Mouse (Mus musculus) heart, embryonic 13.5 days (tissue): ENCODE data around the gene Zfp219. TPM values are rescaled to one million over a fixed set of nuclear protein-coding genes. Genes with fewer than 3 reads are reported as not detected.

ENCODE experiments used
- ATAC-seq: fragments of 200-750 bp; cut with Nextera tagmentation; 2 replicates; pipeline ENCODE4 v1.8.0; 2017; ENCODE audit warnings: moderate TSS enrichment; ENCODE audit not compliant: insufficient number of reproducible peaks, low FRiP score, low TSS enrichment; ENCODE audit errors: extremely low read depth
- H3K27ac ChIP-seq: fragments of 300-500 bp; sonication (generic); replicated peaks from 2 replicates; pipeline ENCODE4 v1.5.1; 2015; ENCODE audit warnings: moderate library complexity, mild to moderate bottlenecking, inconsistent platforms
- H3K27me3 ChIP-seq: fragments of 300-500 bp; sonication (generic); replicated peaks from 2 replicates; pipeline ENCODE4 v1.6.1; 2015; ENCODE audit warnings: mild to moderate bottlenecking, inconsistent platforms
- H3K36me3 ChIP-seq: fragments of 300-500 bp; sonication (generic); 2 replicates; pipeline ENCODE4 v1.6.1; 2015; ENCODE audit warnings: mild to moderate bottlenecking, inconsistent platforms
- H3K4me1 ChIP-seq: fragments of 300-500 bp; sonication (generic); 2 replicates; pipeline ENCODE4 v1.6.1; 2015; ENCODE audit warnings: inconsistent platforms
- H3K4me2 ChIP-seq: fragments of 300-500 bp; sonication (generic); 2 replicates; pipeline ENCODE4 v1.6.1; 2015; ENCODE audit warnings: inconsistent platforms, mild to moderate bottlenecking, moderate library complexity
- H3K4me3 ChIP-seq: fragments of 300-500 bp; sonication (generic); 2 replicates; pipeline ENCODE4 v1.5.1; 2015; ENCODE audit warnings: moderate library complexity, mild to moderate bottlenecking, inconsistent platforms
- H3K9ac ChIP-seq: fragments of 300-500 bp; sonication (generic); 2 replicates; pipeline ENCODE4 v1.6.1; 2015; ENCODE audit warnings: inconsistent platforms, mild to moderate bottlenecking, moderate library complexity
- H3K9me3 ChIP-seq: fragments of 300-500 bp; sonication (generic); 2 replicates; pipeline ENCODE4 v1.6.1; 2016; ENCODE audit warnings: inconsistent platforms
- whole genome bisulfite sequencing: fragments of 180-500 bp; shearing (Covaris S2); methylation state at CpG from one replicate; pipeline ENCODE4 v1.1.7; 2015; ENCODE audit warnings: mixed read lengths; 5-methylcytosine and 5-hydroxymethylcytosine counted together
- polyA plus RNA-seq: library from polyadenylated mRNA; unstranded; fragments of >200 nt; fragmentation: Nextera tagmentation; extraction: Ambion mirVana; gene quantifications from 2 replicates; pipeline ENCODE4 v1.2.1, GENCODE M21; 2015

The Zfp219 gene
- polyA plus RNA-seq, 1 experiment from 2014 or later = 14.5 TPM

DNA sequence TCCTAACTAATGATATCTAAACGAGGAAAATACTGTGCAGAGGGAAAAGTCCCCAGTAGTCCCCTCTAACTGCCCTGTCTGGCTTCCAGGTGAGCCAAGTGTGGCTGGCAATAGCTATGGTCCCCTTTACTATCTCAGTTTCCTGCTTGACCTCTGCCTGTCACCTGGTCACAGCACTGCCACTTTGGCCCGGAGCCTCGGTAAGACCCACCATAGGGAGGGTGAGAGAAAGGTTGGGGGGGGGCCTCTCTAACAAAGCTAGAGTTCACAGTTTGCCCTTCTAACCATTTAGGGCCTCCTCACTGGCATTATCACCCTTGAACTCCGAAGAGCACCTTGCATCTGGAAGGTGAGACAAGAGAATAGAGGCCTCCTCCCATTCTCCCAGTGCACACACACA, 2.9 kb downstream of the Zfp219 start:
- Histone ChIP-seq H3K27me3 (no peaks in the 10 kb centered on the region), H3K27ac (no peak overlapping the region), H3K9ac (no peak overlapping the region), H3K36me3 (no peaks in the 10 kb centered on the region), H3K4me1 (peaks cover 69% of the 10 kb centered on the region), H3K4me3 (no peak overlapping the region), H3K9me3 (no peaks in the 10 kb centered on the region), H3K4me2 (no peak overlapping the region)
- WGBS = 59% methylated on average over 4 of the region's 4 CpGs
- ATAC-seq = no peak

DNA sequence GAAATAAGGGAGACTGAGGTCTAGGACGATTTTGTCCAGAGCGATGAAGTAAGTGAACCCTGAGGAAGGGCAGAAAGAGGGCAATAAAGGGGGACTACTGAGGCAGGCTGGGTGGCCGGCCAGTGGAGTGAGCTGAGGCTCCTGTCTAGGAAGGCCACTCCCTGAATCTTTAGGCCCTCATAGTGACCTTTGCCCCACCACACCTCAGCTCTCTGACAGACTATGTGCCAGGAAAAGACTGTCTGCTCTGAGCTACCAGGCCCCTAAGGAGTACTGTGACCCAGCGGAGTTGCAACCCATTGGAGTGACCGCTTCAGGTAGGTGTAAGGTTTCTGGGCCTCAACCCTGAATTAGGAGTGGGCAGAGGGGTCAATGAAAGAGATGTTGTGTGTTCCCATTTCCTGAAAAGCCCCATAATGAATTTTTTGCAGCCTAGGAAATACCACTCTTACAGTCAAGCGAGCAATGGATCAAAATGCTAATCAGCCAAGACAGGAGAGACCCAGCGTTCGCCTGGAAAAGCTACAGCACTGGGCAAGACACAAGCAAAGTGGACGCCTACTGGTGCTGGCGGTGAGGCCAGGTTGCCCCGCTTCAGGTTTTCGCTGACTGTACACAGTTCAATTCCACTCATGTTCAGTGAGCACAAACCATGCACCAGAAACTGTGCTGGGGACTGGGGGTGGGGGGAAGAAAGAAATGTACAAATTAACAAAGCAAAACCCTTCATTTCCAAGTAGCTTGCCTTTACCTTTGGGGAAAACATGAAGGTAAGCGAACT, 3.7 kb downstream of the Zfp219 start:
- Histone ChIP-seq H3K9me3 (no peaks in the 10 kb centered on the region), H3K36me3 (no peaks in the 10 kb centered on the region), H3K4me2 (no peak overlapping the region), H3K27ac (no peak overlapping the region), H3K4me1 (peaks cover 69% of the 10 kb centered on the region), H3K27me3 (no peaks in the 10 kb centered on the region), H3K4me3 (no peak overlapping the region), H3K9ac (no peak overlapping the region)
- no peak for ATAC-seq
- 87% methylated on average over 13 of the region's 13 CpGs for WGBS

DNA sequence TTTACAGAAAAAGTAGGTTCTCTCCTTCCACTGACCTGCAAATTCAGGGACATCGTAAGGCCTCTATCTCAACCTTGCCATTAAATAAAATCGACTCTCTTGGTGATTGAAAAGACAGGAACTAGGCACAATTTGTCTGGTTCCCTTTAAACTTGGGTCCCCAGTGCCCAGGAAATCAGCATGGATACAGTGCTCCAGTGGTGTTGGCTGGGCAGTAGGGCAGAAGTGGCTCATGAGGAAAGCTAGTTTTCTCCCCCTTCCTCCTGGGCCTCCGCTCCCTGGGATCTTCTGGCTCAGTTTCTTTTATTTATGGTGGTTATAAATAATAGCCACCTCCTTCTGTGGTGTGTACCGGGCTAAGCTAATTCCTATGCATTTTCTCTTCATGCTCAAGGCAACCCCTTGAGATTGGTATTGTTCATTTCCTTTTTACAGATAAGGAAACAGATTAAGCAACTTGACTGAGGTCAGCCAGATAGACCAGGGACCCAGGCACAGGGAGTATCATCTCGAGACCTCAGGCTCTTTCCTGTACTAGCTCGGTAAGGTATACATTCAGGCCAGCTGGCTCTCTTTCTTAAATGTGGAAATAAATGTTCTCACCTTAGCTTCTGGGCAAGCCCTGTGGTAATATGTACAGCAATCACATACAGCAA, 5.0 kb downstream of the Zfp219 start, which contains the start of gene Tmem253:
TSS of gene Tmem253 (plus strand) at position 214 of the 656 bp plus-strand sequence.
- Histone ChIP-seq H3K4me1 (peaks cover 69% of the 10 kb centered on the region), H3K36me3 (no peaks in the 10 kb centered on the region), H3K9ac (peak within 1 kb of the TSS; percentile 94), H3K4me3 (peak within 1 kb of the TSS; percentile 74), H3K27me3 (no peaks in the 10 kb centered on the region), H3K4me2 (peak within 1 kb of the TSS; percentile 89), H3K27ac (peak within 1 kb of the TSS; percentile 98), H3K9me3 (no peaks in the 10 kb centered on the region)
- ATAC-seq = no peak
- WGBS = 31% methylated on average over 6 of the region's 6 CpGs

DNA sequence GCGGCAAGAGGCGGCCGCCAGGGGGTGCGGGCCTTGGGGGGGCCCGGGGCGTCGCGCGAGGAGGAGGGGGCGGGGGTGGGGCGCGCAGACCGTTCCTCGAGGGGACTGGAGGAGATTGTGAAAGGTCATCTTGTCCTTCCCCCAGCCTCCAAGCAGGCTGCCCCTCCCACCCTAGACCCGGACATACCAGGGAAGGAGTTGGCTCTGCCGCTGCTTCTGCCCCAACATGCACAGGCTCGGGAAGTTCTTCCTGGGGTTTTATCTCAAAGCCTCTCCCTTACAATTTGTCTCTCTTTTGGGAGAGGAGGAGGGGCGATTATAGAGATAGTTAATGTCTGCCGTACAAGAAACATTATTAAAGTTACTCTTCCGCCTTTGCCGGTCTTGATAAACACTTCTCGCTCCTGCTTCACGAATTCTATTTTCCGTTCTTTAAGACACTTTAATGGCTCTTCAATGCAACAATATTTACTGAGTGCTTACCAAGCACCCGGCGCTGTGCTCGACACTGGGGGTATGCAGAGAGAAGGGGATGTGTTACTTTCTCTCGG, 5.7 kb downstream of the Zfp219 start:
- Histone ChIP-seq H3K27me3 (no peaks in the 10 kb centered on the region), H3K4me1 (peaks cover 76% of the 10 kb centered on the region), H3K27ac (peak overlapping the region; percentile 98), H3K9ac (peak overlapping the region; percentile 94), H3K36me3 (no peaks in the 10 kb centered on the region), H3K9me3 (no peaks in the 10 kb centered on the region), H3K4me2 (peak overlapping the region; percentile 89), H3K4me3 (peak overlapping the region; percentile 74)
- peak; percentile 42; the same call in 1 of the 2 replicates for ATAC-seq
- 2% methylated on average over 26 of the region's 28 CpGs for WGBS

DNA sequence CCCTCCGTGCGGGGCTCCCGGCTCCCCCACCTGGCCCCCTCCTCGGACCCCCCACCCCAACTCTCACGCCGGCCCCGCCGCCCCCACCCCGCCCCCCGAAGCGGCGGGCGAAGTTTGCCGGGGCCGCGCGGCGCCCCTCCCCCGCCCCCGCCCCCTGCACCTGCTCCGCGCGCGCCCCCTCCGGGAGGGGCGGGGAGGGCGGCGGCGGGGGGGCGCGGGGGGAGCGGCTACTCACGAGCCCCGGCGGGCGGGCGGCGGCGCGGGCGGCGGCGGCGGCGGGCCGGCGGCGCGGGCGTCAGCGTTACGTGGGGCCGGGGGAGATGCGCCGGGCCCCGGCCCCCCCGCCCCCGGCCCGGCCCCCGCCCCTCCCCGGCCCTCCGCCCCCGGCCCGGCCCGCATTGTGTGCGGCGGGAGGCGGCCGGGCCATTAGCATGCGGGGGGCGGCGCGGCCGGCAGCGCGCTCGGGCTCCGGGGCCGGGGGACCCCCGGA, 6.2 kb downstream of the Zfp219 start:
- peak overlapping the region; percentile 98 for H3K27ac ChIP-seq
- 0% methylated on average over 1 of the region's 80 CpGs for WGBS
- H3K4me1 ChIP-seq = peaks cover 82% of the 10 kb centered on the region
- peak; percentile 38 for ATAC-seq
- H3K9ac ChIP-seq = peak overlapping the region; percentile 94
- no peaks in the 10 kb centered on the region for H3K9me3 ChIP-seq
- H3K36me3 ChIP-seq = peaks cover 4% of the 10 kb centered on the region
- peak overlapping the region; percentile 74 for H3K4me3 ChIP-seq
- H3K4me2 ChIP-seq = peak overlapping the region; percentile 89
- H3K27me3 ChIP-seq = no peaks in the 10 kb centered on the region

DNA sequence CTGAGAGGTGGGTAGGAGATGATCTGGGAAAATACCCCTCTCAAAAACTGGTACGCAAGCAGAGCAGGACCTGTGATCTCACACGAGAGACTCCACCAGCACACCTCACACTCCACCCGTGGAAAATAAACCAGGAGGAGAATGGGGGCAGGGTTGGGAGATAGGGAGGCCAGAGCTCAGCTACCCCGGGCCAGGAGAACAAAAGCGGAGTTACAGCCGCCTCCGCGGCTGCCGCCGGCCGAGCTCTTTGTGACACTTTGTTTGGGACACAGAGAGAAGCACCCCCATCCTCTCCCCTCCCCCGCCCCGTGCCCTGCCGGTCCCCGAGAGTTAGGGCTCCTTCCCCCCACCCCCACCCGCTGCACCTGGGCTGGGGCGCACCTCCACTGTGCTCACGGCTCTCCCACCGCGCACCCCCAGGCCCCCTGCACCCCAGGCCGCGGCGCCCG, 6.7 kb downstream of the Zfp219 start:
- Histone ChIP-seq H3K27me3 (no peaks in the 10 kb centered on the region), H3K4me2 (peak overlapping the region; percentile 89), H3K4me1 (peaks cover 81% of the 10 kb centered on the region), H3K9ac (peak overlapping the region; percentile 94), H3K4me3 (peak overlapping the region; percentile 74), H3K36me3 (peaks cover 9% of the 10 kb centered on the region), H3K27ac (peak overlapping the region; percentile 98), H3K9me3 (no peaks in the 10 kb centered on the region)
- WGBS = under 1% methylated on average over 23 of the region's 24 CpGs
- peak; percentile 31; the same call in 1 of the 2 replicates for ATAC-seq

DNA sequence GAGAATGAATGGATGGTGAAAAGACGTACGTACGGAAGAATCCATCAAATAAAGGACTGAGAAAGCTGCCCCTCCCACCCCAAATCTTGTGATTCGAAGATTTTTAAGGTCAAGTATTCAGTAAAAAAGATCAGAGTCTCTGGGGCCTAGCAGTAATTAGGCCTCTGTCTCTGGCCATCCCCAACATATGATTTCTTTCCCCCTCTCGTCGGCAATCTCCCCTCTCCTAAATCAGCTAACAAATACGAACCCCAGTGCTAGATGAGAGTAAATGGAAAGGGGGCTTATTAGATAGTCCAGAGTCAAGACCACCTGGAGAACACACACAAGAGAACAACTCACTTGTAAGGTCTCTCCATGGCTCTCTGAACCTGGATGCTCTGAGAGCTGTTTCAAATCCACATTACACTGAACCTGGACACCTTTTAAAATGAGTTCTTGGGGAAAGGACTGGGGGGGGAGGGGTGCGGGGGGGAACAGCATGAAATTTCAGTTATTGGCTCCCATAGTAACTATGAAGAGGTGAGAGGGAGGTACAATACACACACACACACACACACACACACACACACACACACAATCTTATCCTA, 7.4 kb downstream of the Zfp219 start:
- Histone ChIP-seq H3K4me3 (peak overlapping the region; percentile 74), H3K36me3 (peaks cover 16% of the 10 kb centered on the region), H3K4me1 (peaks cover 81% of the 10 kb centered on the region), H3K27ac (peak overlapping the region; percentile 98), H3K9ac (peak overlapping the region; percentile 94), H3K27me3 (no peaks in the 10 kb centered on the region), H3K4me2 (peak overlapping the region; percentile 89), H3K9me3 (no peaks in the 10 kb centered on the region)
- 69% methylated on average over 8 of the region's 8 CpGs for WGBS
- no peak for ATAC-seq

DNA sequence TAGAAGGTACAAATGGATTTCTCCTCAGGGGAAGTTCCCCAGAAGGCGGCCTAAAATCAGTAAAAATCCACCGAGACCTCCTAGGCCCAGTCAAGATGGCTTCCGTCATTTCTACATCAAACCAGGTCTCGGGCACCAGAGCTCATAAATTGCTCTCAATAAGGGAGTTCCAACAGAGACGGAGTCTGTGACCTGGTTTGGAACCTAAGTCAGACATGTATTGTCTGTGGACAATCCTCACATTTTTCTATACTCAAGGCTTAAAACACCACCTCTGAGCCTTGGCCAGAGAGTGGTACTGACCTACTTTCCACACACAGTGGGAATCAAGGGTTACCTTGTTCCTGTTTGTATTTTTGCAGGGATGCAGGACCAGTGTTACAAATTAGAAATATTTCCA, 8.0 kb downstream of the Zfp219 start:
- no peak for ATAC-seq
- 82% methylated on average over 5 of the region's 5 CpGs for WGBS
- 0 out of 2 replicates have a peak overlapping the region, but pooled peaks have one; percentile 89 for H3K4me2 ChIP-seq
- H3K9me3 ChIP-seq = no peaks in the 10 kb centered on the region
- H3K4me3 ChIP-seq = 0 out of 2 replicates have a peak overlapping the region, but pooled peaks have one; percentile 74
- H3K27me3 ChIP-seq = no peaks in the 10 kb centered on the region
- peaks cover 79% of the 10 kb centered on the region for H3K4me1 ChIP-seq
- H3K27ac ChIP-seq = 0 out of 2 replicates have a peak overlapping the region, but pooled peaks have one; percentile 98
- peaks cover 18% of the 10 kb centered on the region for H3K36me3 ChIP-seq
- peak overlapping the region; percentile 94; the same call in 1 of the 2 replicates for H3K9ac ChIP-seq

DNA sequence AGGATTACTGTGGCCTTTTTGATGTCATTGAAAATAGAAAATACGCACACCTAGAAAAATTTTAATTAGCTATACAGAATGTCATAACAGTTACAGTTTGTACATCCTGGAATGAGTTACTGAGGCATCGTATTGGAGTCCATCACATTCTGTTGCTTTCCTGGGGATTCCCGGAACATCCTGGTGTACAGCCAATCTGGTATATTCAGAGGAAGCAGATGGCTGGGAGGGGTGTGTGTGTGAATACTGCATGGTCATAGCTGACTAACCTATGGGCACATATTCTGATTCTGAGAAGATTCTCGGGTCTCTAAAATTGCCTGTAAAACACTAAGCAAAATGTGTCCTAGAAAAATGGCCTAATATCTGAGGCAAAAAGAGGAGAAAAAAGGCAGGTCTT, 8.4 kb downstream of the Zfp219 start:
- 70% methylated on average over 4 of the region's 4 CpGs for WGBS
- no peak overlapping the region for H3K4me2 ChIP-seq
- peaks cover 23% of the 10 kb centered on the region for H3K36me3 ChIP-seq
- H3K9me3 ChIP-seq = no peaks in the 10 kb centered on the region
- H3K4me1 ChIP-seq = peaks cover 80% of the 10 kb centered on the region
- H3K9ac ChIP-seq = peak overlapping the region; percentile 94; the same call in 1 of the 2 replicates
- no peaks in the 10 kb centered on the region for H3K27me3 ChIP-seq
- ATAC-seq = no peak
- H3K27ac ChIP-seq = no peak overlapping the region
- H3K4me3 ChIP-seq = no peak overlapping the region

DNA sequence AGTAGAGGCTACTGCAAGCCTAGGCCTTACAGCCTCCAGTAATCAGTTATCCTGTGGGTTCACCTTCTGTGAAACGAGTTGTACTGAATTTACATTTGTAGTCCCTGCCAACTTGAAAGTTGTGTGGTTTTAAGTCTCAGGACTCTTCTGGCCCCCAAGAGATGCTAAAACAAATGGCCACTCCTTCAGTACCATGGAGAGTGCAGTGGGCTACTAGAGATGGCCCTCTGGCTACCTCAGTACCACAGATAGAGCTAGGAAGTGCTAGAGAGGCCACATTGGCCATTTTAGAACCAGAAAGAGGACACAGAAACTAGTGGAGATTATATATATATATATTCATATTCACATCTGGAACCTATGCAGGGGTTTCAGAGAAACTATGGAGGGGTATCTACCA, 8.8 kb downstream of the Zfp219 start:
- ATAC-seq = no peak

More for the DNA sequence above, 8.8 kb downstream of the Zfp219 start:
- no peaks in the 10 kb centered on the region for H3K27me3 ChIP-seq
- peaks cover 80% of the 10 kb centered on the region for H3K4me1 ChIP-seq
- peaks cover 27% of the 10 kb centered on the region for H3K36me3 ChIP-seq
- 59% methylated on average over 1 of the region's 1 CpGs for WGBS
- no peak overlapping the region for H3K9ac ChIP-seq
- no peak overlapping the region for H3K4me3 ChIP-seq
- H3K9me3 ChIP-seq = no peaks in the 10 kb centered on the region
- H3K27ac ChIP-seq = 0 out of 2 replicates have a peak overlapping the region, but pooled peaks have one; percentile 78
- H3K4me2 ChIP-seq = no peak overlapping the region
